Mouse (Mus musculus): Measurements from ENCODE around the gene Srsf3. TPM values are rescaled to one million over a fixed set of nuclear protein-coding genes. Genes with fewer than 3 reads are reported as not detected.

Gene Srsf3
- polyA plus RNA-seq, 1 experiment from 2014 or later = 403 TPM

DNA sequence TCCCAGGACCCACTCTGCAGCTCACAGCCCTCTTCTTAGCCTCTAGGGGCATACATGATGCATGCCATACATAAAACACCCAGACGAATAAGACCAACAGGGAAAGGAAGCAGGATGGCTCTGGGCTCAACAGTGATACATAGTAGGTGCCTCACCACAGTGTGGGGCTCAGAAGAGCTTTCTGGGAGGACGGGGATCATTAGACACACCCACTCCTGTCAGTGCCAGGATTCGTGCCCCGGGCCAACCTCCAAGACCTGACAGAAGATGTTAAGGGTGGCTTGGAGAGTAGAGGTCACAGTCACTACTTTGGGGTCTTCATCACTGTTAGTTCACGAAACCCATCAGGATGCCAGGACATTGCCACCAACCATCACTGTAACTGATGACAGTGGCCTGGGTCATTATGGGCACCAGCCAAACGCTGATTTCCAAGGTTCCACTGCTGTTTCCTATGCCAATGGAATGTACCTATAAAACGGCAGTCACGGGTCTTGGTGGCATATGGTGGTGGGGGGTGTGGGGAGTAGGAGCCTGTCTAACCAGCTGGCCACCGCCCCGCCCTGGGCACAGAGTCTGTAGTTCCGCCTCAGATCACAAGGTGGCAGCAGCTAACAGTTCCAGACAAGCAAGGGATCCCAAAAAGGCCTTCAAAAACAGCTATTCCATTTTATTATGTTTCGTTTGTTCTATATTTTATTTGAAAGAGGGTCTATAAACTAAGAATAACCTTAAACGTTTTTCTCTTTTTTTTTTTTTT lies 16.5 kb downstream of the Srsf3 start:
- Histone ChIP-seq H3K27ac (replicated peaks) (0 out of 2 replicates have a peak overlapping the region, but pooled peaks have one; percentile 7), H3K36me3 (peaks cover 36% of the 10 kb centered on the region), H3K9me3 (replicated peaks) (no peaks in the 10 kb centered on the region), H3K4me3 (replicated peaks) (no peak overlapping the region), H3K27me3 (replicated peaks) (no peaks in the 10 kb centered on the region), H3K9ac (replicated peaks) (no peak overlapping the region), H3K4me1 (peaks cover 28% of the 10 kb centered on the region), H3K4me2 (no peak overlapping the region)
- WGBS = 24% methylated on average over 13 of the region's 13 CpGs
- ATAC-seq (ENCODE audit: low FRiP score) = peak; percentile 35; the same call in 1 of the 2 replicates

DNA sequence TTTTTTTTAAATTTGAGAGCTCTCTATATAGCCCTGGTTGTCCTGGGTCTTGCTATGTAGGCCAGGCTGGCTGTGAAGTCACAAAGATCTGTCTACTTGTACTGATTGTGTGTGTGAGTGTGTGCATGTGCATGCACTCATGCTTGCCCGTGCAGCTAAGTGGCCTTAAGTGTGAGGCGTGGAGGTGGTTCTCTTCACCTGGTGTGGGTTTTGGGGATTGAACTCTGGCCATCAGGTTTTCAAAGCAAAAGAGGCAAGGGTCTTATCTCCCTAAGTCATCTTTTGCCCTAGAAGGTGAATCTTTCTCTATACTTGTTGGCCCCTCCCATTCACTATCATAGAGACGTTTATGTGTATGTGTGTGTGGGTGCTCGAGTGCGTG lies 17.1 kb downstream of the Srsf3 start:
- no peak for ATAC-seq (ENCODE audit: low FRiP score)
- H3K27me3 ChIP-seq (replicated peaks) = no peaks in the 10 kb centered on the region
- no peak overlapping the region for H3K27ac ChIP-seq (replicated peaks)
- no peak overlapping the region for H3K9ac ChIP-seq (replicated peaks)
- H3K4me2 ChIP-seq = no peak overlapping the region
- H3K4me1 ChIP-seq = peaks cover 29% of the 10 kb centered on the region
- no peaks in the 10 kb centered on the region for H3K9me3 ChIP-seq (replicated peaks)
- H3K4me3 ChIP-seq (replicated peaks) = no peak overlapping the region
- peaks cover 30% of the 10 kb centered on the region for H3K36me3 ChIP-seq
- 77% methylated on average over 5 of the region's 5 CpGs for WGBS

DNA sequence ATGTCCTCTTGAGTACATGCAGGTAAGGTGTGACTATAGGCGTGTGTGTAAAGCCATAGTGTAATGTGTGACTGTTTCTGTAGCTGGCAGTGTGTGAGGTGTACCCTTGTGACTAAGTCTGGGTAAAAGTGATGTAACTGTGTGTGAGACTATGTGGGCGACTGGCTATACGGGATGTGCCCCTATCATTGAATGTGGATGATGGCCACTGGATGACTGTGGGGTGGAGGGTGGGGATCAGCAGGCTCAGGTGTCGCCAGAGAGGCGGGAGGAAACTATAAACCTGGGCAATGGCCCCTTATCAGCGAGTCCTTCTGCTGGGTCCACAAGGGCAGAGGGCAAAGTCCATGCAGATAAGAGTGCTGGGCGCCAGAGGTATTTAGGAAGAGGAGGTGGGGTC lies 17.5 kb downstream of the Srsf3 start:
- Histone ChIP-seq H3K9ac (replicated peaks) (no peak overlapping the region), H3K4me1 (peaks cover 29% of the 10 kb centered on the region), H3K36me3 (peaks cover 26% of the 10 kb centered on the region), H3K27ac (replicated peaks) (0 out of 2 replicates have a peak overlapping the region, but pooled peaks have one; percentile 37), H3K4me3 (replicated peaks) (no peak overlapping the region), H3K9me3 (replicated peaks) (no peaks in the 10 kb centered on the region), H3K4me2 (no peak overlapping the region), H3K27me3 (replicated peaks) (no peaks in the 10 kb centered on the region)
- WGBS = 90% methylated on average over 7 of the region's 7 CpGs
- ATAC-seq (ENCODE audit: low FRiP score) = no peak

DNA sequence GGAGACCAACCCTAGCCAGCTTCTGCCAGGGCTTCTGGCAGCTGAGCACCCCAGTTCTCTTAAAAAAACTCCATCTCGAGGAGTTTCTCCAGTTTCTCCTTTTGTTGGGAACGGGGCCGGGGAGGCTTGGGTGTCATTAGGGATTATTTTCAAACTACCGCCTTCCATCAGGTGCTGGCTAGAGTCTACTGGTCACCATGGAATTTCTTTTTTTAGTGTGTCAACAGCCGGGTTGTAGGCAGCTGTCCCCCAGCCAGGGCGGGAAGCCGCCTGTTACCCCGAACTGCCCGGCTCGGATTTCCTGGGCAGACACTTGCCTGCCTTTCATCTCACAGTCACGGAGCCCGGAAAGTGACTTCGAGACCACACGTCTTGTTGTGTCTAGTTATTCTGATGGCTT lies 18.4 kb downstream of the Srsf3 start:
- 41% methylated on average over 14 of the region's 14 CpGs for WGBS
- Histone ChIP-seq H3K4me3 (replicated peaks) (no peak overlapping the region), H3K27me3 (replicated peaks) (no peaks in the 10 kb centered on the region), H3K4me2 (peak overlapping the region; percentile 27; the same call in 1 of the 2 replicates), H3K4me1 (peaks cover 29% of the 10 kb centered on the region), H3K9ac (replicated peaks) (no peak overlapping the region), H3K9me3 (replicated peaks) (no peaks in the 10 kb centered on the region), H3K27ac (replicated peaks) (peak overlapping the region; percentile 37; the same call in 1 of the 2 replicates), H3K36me3 (peaks cover 17% of the 10 kb centered on the region)
- no peak for ATAC-seq (ENCODE audit: low FRiP score)

DNA sequence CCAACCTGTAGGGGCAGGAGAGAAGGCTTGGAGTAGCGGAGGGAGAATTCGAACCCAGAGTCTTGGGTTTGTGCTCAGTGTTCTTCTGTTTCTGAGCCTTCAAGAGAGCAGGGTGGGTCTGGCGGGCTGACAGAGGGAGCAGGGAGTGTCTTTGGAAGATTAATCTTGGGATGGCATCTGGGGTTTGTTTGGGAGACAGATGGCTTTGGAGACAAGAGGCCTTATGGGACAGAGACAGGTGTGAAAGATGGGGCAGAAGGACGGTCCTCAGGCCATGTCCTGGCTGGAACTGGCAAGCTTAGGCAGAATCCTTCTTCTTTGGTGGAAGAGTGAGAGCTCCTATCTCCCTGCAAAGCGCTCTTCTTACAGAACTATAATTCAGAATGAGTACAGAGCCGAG lies 20.6 kb downstream of the Srsf3 start:
- no peaks in the 10 kb centered on the region for H3K9me3 ChIP-seq (replicated peaks)
- no peak overlapping the region for H3K9ac ChIP-seq (replicated peaks)
- H3K36me3 ChIP-seq = peaks cover 1% of the 10 kb centered on the region; the same call in 1 of the 2 replicates
- no peak overlapping the region for H3K27ac ChIP-seq (replicated peaks)
- ATAC-seq (ENCODE audit: low FRiP score) = no peak
- H3K4me1 ChIP-seq = peaks cover 44% of the 10 kb centered on the region
- 83% methylated on average over 6 of the region's 6 CpGs for WGBS
- no peaks in the 10 kb centered on the region for H3K27me3 ChIP-seq (replicated peaks)
- H3K4me2 ChIP-seq = no peak overlapping the region
- no peak overlapping the region for H3K4me3 ChIP-seq (replicated peaks)

DNA sequence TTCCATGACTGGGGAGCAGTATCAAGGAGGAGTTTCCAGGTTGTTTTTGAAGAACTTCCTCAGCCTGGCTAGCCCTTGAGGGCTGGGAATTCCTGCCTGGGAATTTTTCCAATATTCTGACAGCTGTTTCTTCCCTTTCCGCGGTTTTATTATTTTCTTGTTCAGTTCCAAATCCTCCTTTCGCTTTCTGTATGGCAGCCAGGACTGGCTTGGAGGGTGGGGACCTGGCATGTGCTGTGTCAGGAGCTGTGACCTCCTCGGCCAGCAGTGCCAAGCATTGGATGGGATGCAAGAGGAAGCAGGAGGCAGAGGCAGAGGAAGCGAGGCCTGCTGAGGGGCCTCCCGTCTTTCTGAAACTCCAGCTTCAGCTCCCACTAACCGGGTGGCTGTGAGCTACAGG lies 21.4 kb downstream of the Srsf3 start:
- no peak overlapping the region for H3K4me3 ChIP-seq (replicated peaks)
- ATAC-seq (ENCODE audit: low FRiP score) = no peak
- no peak overlapping the region for H3K4me2 ChIP-seq
- no peaks in the 10 kb centered on the region for H3K36me3 ChIP-seq
- 69% methylated on average over 7 of the region's 7 CpGs for WGBS
- H3K27ac ChIP-seq (replicated peaks) = no peak overlapping the region
- H3K27me3 ChIP-seq (replicated peaks) = no peaks in the 10 kb centered on the region
- H3K4me1 ChIP-seq = peaks cover 50% of the 10 kb centered on the region
- no peaks in the 10 kb centered on the region for H3K9me3 ChIP-seq (replicated peaks)
- no peak overlapping the region for H3K9ac ChIP-seq (replicated peaks)

DNA sequence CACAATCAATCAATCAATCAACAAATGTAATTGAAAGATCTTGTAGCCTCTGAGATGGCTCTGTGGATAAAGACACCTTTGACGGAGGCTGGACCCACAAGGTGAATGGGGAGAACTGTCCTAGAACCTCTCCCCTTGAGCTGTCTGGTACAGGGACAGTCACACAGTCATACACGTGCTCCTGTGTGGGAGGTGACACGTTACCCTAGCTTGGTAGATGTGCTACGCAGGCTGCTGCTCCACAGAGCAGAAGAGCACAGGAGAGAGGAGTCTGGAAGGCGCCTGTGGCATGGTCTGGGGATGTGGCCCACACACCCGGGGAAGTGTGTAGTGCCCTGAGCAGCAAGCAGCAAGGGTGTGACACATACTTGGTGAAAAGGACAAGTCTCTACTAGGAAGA lies 22.0 kb downstream of the Srsf3 start:
- Histone ChIP-seq H3K9ac (replicated peaks) (no peak overlapping the region), H3K4me1 (peaks cover 51% of the 10 kb centered on the region), H3K9me3 (replicated peaks) (no peaks in the 10 kb centered on the region), H3K27me3 (replicated peaks) (no peaks in the 10 kb centered on the region), H3K36me3 (no peaks in the 10 kb centered on the region), H3K27ac (replicated peaks) (no peak overlapping the region), H3K4me2 (no peak overlapping the region), H3K4me3 (replicated peaks) (no peak overlapping the region)
- no peak for ATAC-seq (ENCODE audit: low FRiP score)
- 83% methylated on average over 6 of the region's 6 CpGs for WGBS

DNA sequence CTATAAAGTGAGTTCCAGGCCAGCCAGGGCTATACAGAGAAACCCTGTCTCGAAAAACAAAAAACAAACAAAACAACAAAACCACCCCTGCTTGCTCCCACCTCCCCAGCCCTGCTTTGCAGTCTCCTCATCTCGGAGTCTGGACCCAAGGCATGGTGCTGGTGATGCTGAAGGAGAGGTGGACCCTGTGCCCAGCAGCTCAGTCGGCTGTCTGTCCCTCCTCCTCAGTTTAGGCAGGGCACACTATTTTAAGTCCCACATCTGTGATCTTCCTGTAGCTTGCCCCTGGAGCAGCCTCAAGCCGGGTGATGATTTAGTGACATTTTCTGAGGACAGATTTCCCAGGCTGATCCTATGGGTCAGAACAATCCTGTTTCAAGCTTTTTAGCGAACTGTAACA lies 23.2 kb downstream of the Srsf3 start:
- Histone ChIP-seq H3K36me3 (no peaks in the 10 kb centered on the region), H3K4me3 (replicated peaks) (no peak overlapping the region), H3K4me1 (peaks cover 41% of the 10 kb centered on the region), H3K27me3 (replicated peaks) (no peaks in the 10 kb centered on the region), H3K27ac (replicated peaks) (no peak overlapping the region), H3K4me2 (no peak overlapping the region), H3K9ac (replicated peaks) (no peak overlapping the region), H3K9me3 (replicated peaks) (no peaks in the 10 kb centered on the region)
- no peak for ATAC-seq (ENCODE audit: low FRiP score)
- WGBS = 53% methylated on average over 5 of the region's 5 CpGs

DNA sequence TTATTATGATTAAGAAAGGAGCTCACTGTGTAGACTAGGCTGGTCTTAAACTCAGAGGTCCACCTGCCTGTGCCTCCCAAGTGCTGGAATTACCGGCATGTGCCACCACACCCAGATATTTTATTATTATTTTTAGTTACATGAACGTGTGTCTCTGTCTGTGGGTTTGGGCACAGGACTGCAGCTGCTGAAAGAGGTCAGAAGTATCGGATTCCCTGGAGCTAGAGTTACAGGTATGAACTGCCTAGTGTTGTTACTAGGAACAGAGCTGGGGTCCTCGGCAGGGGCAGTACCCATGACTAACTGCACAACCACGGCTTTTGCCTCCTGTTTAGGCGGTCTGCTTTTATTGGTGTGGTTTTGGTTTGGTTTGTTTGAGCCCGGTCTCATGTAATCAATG lies 23.8 kb downstream of the Srsf3 start:
- Histone ChIP-seq H3K36me3 (no peaks in the 10 kb centered on the region), H3K27me3 (replicated peaks) (no peaks in the 10 kb centered on the region), H3K9me3 (replicated peaks) (no peaks in the 10 kb centered on the region), H3K4me3 (replicated peaks) (no peak overlapping the region), H3K27ac (replicated peaks) (no peak overlapping the region), H3K9ac (replicated peaks) (no peak overlapping the region), H3K4me2 (0 out of 2 replicates have a peak overlapping the region, but pooled peaks have one; percentile 7), H3K4me1 (peaks cover 35% of the 10 kb centered on the region)
- WGBS = 16% methylated on average over 7 of the region's 7 CpGs
- ATAC-seq (ENCODE audit: low FRiP score) = no peak

DNA sequence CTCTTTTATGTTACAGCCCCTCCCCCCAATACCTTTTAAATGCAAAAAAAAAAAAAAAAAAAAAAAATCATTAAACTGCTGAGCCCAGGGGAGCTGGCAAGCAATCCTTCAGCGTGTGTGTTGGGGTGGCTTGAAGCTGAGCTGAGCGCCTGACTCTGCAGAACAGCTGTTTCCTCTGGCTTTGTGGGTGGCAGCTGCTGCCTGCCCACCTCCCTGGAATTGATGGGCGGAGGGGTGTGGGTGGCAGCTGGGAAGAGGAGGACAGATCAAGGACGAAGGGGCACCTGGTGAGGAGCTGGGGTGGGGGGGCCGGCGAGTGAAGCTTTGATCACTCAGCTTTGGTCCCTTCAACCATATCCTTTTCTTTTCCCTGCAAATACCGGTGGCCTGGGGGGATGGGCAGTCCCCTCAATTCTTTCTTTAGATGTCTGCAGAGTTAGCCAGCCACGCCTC lies 24.3 kb downstream of the Srsf3 start:
- H3K27ac ChIP-seq (replicated peaks) = no peak overlapping the region
- ATAC-seq (ENCODE audit: low FRiP score) = no peak

DNA sequence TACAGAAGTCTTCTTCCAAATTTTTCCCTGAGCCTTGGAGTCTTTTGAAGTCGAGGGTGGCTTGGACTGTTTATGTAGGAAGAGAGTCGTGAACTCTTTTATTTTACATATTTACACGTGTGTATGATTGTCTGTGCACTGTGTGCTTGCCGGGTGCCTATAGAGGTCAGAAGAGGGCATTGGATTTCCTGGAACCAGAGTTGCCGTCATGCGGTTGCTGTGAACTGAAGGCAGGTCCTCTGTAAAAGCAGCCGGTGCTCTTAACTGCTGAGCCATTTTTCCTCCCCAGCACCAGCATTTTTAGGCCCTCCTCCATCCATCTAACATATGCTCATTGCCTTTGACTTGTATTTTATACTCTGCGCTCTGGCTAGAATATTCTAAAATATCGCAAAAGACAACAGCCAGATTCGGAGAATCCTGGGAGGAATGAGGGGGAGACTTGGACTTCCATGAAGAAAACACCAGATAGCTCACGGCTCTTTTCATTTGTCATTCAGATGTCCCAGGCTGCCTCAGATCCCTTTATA lies 25.0 kb downstream of the Srsf3 start:
- WGBS = 78% methylated on average over 11 of the region's 11 CpGs
- 0 out of 2 replicates have a peak overlapping the region, but pooled peaks have one; percentile 37 for H3K27ac ChIP-seq (replicated peaks)
- no peak overlapping the region for H3K4me3 ChIP-seq (replicated peaks)

More for the DNA sequence above, 24.3 kb downstream of the Srsf3 start:
- Histone ChIP-seq H3K4me1 (peaks cover 33% of the 10 kb centered on the region), H3K9me3 (replicated peaks) (no peaks in the 10 kb centered on the region), H3K27me3 (replicated peaks) (no peaks in the 10 kb centered on the region), H3K9ac (replicated peaks) (no peak overlapping the region), H3K36me3 (no peaks in the 10 kb centered on the region), H3K4me2 (0 out of 2 replicates have a peak overlapping the region, but pooled peaks have one; percentile 7), H3K4me3 (replicated peaks) (no peak overlapping the region)
- 5% methylated on average over 8 of the region's 8 CpGs for WGBS

DNA sequence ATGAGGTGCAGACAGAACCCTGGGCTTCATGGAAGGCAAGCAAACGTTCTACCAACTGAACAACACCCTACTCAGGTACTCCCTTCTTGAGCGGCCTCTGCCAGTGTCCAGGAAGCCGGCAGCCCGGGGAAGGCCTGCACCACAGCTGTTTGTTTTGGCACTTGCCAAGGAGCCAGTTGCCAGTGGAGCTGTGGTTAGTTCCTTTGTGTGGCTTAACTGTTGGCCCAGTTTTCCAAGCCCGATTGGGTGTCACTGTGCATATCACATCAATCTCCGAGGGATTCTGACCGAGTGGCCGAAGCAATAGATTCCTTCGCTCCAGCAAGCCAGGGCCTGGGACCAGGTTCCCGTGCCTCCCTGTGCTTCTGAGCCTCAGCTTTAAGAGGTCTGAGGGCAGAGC lies 25.5 kb downstream of the Srsf3 start:
- H3K4me2 ChIP-seq = no peak overlapping the region
- H3K27ac ChIP-seq (replicated peaks) = peak overlapping the region; percentile 37; the same call in 1 of the 2 replicates
- no peaks in the 10 kb centered on the region for H3K36me3 ChIP-seq
- no peak for ATAC-seq (ENCODE audit: low FRiP score)
- no peaks in the 10 kb centered on the region for H3K9me3 ChIP-seq (replicated peaks)
- H3K27me3 ChIP-seq (replicated peaks) = no peaks in the 10 kb centered on the region
- H3K4me3 ChIP-seq (replicated peaks) = no peak overlapping the region
- peaks cover 41% of the 10 kb centered on the region for H3K4me1 ChIP-seq
- H3K9ac ChIP-seq (replicated peaks) = no peak overlapping the region
- 68% methylated on average over 10 of the region's 10 CpGs for WGBS

More for the DNA sequence above, 25.0 kb downstream of the Srsf3 start:
- Histone ChIP-seq H3K9ac (replicated peaks) (no peak overlapping the region), H3K4me2 (no peak overlapping the region), H3K27me3 (replicated peaks) (no peaks in the 10 kb centered on the region), H3K9me3 (replicated peaks) (no peaks in the 10 kb centered on the region), H3K36me3 (no peaks in the 10 kb centered on the region), H3K4me1 (peaks cover 37% of the 10 kb centered on the region)
- ATAC-seq (ENCODE audit: low FRiP score) = no peak
